Mouse (Mus musculus) midbrain, embryonic 16.5 days (tissue): ENCODE measurements at regions not wholly inside any gene's neighbourhood (a gene's known extent, or its start where the extent isn't known, plus 50 kb on each side); places are given as distances from the start of the nearest gene placed in this dataset.

Experiments
- ATAC-seq: fragments of 200-750 bp; cut with Nextera tagmentation; 2 replicates; pipeline ENCODE4 v1.8.0; 2017; ENCODE audit warnings: moderate TSS enrichment
- H3K27ac ChIP-seq: fragments of 300-500 bp; sonication (generic); 2 replicates; pipeline ENCODE4 v1.5.1; 2014; ENCODE audit warnings: mild to moderate bottlenecking, low read length, mixed read lengths
- H3K27me3 ChIP-seq: fragments of 300-500 bp; sonication (generic); 2 replicates; pipeline ENCODE4 v1.6.1; 2014; ENCODE audit warnings: low read depth, low read length, mixed read lengths; ENCODE audit not compliant: control insufficient read depth, insufficient read depth
- H3K36me3 ChIP-seq: fragments of 300-500 bp; sonication (generic); 2 replicates; pipeline ENCODE4 v1.6.1; 2014; ENCODE audit warnings: mild to moderate bottlenecking, low read length, moderate library complexity, mixed read lengths; ENCODE audit not compliant: control insufficient read depth, insufficient read depth
- H3K4me1 ChIP-seq: fragments of 300-500 bp; sonication (generic); 2 replicates; pipeline ENCODE4 v1.6.1; 2014; ENCODE audit warnings: mild to moderate bottlenecking, low read length, mixed read lengths; ENCODE audit not compliant: control insufficient read depth, insufficient read depth
- H3K4me2 ChIP-seq: fragments of 300-500 bp; sonication (generic); 2 replicates; pipeline ENCODE4 v1.6.1; 2014; ENCODE audit warnings: mild to moderate bottlenecking, low read length, mixed read lengths
- H3K4me3 ChIP-seq: fragments of 300-500 bp; sonication (generic); 2 replicates; pipeline ENCODE4 v1.5.1; 2014; ENCODE audit warnings: low read depth, mild to moderate bottlenecking, low read length, moderate library complexity, mixed read lengths
- H3K9ac ChIP-seq: fragments of 300-500 bp; sonication (generic); 2 replicates; pipeline ENCODE4 v1.6.1; 2014; ENCODE audit warnings: low read depth, low read length, mixed read lengths
- H3K9me3 ChIP-seq: fragments of 300-500 bp; sonication (generic); replicated peaks from 2 replicates; pipeline ENCODE4 v1.6.1; 2014; ENCODE audit warnings: mild to moderate bottlenecking, low read length, mixed read lengths; ENCODE audit not compliant: control insufficient read depth, poor library complexity, severe bottlenecking
- WGBS: fragments of 180-500 bp; shearing (Covaris S2); extraction: QIAGEN DNeasy Blood & Tissue Kit; methylation state at CpG from one replicate; pipeline ENCODE4 v1.1.7; 2014; 5-methylcytosine and 5-hydroxymethylcytosine counted together

DNA sequence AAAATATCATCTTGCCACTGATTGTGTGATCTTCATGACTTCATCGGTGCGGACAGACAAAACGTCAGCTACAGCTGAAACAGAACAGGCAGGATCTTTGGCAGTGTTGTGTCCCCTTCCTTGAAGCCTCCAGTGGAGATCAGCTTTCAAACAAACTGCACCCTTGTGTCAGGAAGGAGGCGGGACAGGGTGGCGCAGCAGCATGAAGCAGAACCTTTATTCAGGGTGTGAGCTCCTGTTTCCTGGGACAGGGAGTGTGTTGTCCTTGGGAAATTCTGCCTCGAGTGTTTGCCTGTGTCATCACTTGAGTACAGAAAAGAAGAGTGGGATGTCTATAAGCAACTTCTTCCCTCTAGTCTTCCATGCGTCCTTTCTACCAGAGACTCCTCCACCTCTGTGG, 232.7 kb upstream of the A1bg start:
- ATAC-seq = no peak
- no peaks in the 10 kb centered on the region for H3K27me3 ChIP-seq

DNA sequence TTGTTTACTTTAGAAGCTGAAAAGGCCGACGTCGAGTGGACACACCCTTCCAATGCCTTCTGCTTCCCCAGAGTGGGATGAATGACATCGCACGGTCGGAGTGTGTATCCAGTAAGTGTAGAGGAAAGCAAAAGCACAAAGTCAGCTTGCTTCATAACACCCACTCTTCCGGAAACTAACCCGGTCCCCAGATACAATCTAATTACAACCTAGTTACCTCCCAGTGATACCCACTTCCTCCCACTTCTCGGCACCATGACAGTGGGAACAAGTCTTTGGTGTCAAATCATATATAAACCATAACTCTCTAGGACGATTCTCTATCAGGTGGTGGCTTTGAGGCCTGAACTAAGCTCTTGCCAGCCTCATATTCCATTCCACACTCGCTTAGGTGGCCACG, 231.4 kb upstream of the A1bg start:
- Histone ChIP-seq H3K4me1 (no peaks in the 10 kb centered on the region), H3K36me3 (no peaks in the 10 kb centered on the region), H3K4me3 (no peak overlapping the region), H3K4me2 (no peak overlapping the region), H3K27ac (no peak overlapping the region), H3K9me3 (no peaks in the 10 kb centered on the region), H3K9ac (no peak overlapping the region), H3K27me3 (no peaks in the 10 kb centered on the region)
- ATAC-seq = no peak
- 86% methylated on average over 12 of the region's 12 CpGs for WGBS

More for the DNA sequence above, 232.7 kb upstream of the A1bg start:
- no peaks in the 10 kb centered on the region for H3K4me1 ChIP-seq
- H3K9ac ChIP-seq = no peak overlapping the region
- H3K9me3 ChIP-seq = no peaks in the 10 kb centered on the region
- H3K4me2 ChIP-seq = no peak overlapping the region
- H3K4me3 ChIP-seq = no peak overlapping the region
- H3K36me3 ChIP-seq = no peaks in the 10 kb centered on the region
- H3K27ac ChIP-seq = no peak overlapping the region
- WGBS = 69% methylated on average over 7 of the region's 7 CpGs

DNA sequence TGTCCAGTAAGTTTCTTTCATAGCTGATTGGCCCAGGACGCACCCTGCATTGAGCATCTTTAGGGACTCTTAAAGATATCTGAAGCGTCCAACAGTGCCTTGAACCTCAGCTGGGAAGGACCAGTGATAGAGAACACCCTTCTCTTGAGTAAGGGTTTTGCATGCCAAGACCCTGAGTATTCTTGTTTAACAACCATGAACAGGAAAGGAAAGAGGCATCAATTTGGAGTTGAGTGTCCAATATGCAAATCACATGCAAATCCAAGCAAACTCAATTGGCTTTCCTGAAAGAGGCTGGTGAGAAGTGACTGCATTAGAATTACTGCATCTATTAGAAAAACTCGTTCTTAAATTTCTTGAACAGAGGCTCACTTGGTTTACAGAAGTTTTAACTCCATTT, 220.0 kb upstream of the A1bg start:
- Histone ChIP-seq H3K4me1 (no peaks in the 10 kb centered on the region), H3K36me3 (no peaks in the 10 kb centered on the region), H3K9ac (no peak overlapping the region), H3K4me2 (no peak overlapping the region), H3K27me3 (no peaks in the 10 kb centered on the region), H3K9me3 (no peaks in the 10 kb centered on the region), H3K4me3 (no peak overlapping the region), H3K27ac (no peak overlapping the region)
- no peak for ATAC-seq
- 59% methylated on average over 3 of the region's 3 CpGs for WGBS

DNA sequence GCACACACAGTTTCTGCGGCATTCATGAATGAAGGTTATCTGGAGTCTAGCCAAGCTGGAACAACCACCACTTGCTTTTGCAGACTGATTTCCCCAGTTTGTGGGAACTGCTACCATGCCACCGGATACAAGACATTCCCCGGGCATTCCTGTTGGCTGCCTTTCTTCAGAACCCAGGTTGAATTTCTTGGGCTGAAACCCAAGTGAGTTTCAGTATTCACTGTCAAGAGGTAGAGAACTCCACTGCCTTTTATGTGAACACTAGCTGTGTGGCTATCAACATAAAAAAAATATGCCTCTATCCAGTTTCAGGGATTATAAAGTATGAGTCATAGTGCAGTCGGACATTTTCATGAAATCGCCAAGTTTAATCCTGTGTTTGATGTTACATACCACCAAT, 216.3 kb upstream of the A1bg start:
- H3K36me3 ChIP-seq = no peaks in the 10 kb centered on the region
- H3K9ac ChIP-seq = no peak overlapping the region
- H3K4me3 ChIP-seq = no peak overlapping the region
- 86% methylated on average over 5 of the region's 5 CpGs for WGBS
- no peak overlapping the region for H3K27ac ChIP-seq
- no peak overlapping the region for H3K4me2 ChIP-seq
- H3K27me3 ChIP-seq = no peaks in the 10 kb centered on the region
- no peak for ATAC-seq
- H3K9me3 ChIP-seq = no peaks in the 10 kb centered on the region
- H3K4me1 ChIP-seq = no peaks in the 10 kb centered on the region

GRCm38 (mm10) chr15:61136781-61137180, 214.0 kb upstream of the A1bg start:
- WGBS = 27% methylated on average over 2 of the region's 2 CpGs

GRCm38 (mm10) chr15:61133316-61133715, 210.5 kb upstream of the A1bg start:
- H3K27me3 ChIP-seq = no peaks in the 10 kb centered on the region
- no peaks in the 10 kb centered on the region for H3K36me3 ChIP-seq
- H3K4me3 ChIP-seq = no peak overlapping the region
- no peak overlapping the region for H3K27ac ChIP-seq
- no peak overlapping the region for H3K9ac ChIP-seq
- no peak overlapping the region for H3K4me2 ChIP-seq
- no peak for ATAC-seq
- WGBS = 76% methylated on average over 1 of the region's 1 CpGs
- no peaks in the 10 kb centered on the region for H3K9me3 ChIP-seq
- no peaks in the 10 kb centered on the region for H3K4me1 ChIP-seq

More at GRCm38 (mm10) chr15:61136781-61137180, 214.0 kb upstream of the A1bg start:
- no peaks in the 10 kb centered on the region for H3K9me3 ChIP-seq
- no peak overlapping the region for H3K9ac ChIP-seq
- H3K4me3 ChIP-seq = no peak overlapping the region
- H3K36me3 ChIP-seq = no peaks in the 10 kb centered on the region
- H3K4me2 ChIP-seq = no peak overlapping the region
- ATAC-seq = no peak
- no peaks in the 10 kb centered on the region for H3K27me3 ChIP-seq
- H3K27ac ChIP-seq = no peak overlapping the region; the same call in 1 of the 2 replicates
- no peaks in the 10 kb centered on the region for H3K4me1 ChIP-seq

DNA sequence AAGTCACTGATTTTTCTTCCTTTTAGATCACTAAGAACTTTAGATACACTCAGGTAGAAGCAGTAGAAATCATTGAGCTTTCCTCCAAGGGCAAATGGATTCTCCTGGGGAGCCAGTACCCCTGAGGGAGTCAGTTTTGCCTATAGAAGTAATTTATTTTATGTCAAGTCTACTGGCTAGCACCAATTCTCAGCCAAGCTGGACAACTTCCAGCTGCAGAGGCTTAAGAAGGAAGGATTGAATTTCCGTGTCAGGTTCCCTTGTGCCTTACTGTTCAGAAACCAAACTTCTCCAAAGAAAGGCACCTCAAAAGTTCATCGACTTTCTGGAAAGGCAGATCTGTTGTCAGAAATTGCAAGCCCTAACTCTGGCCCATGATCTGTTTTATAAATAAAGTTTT, 205.2 kb upstream of the A1bg start:
- Histone ChIP-seq H3K4me3 (no peak overlapping the region), H3K27ac (no peak overlapping the region), H3K4me1 (no peaks in the 10 kb centered on the region), H3K36me3 (no peaks in the 10 kb centered on the region), H3K4me2 (no peak overlapping the region), H3K9ac (no peak overlapping the region), H3K9me3 (no peaks in the 10 kb centered on the region), H3K27me3 (no peaks in the 10 kb centered on the region)
- ATAC-seq = no peak
- 79% methylated on average over 2 of the region's 2 CpGs for WGBS

- no peak overlapping the region for H3K4me3 ChIP-seq
- H3K4me2 ChIP-seq = no peak overlapping the region
- no peaks in the 10 kb centered on the region for H3K36me3 ChIP-seq
- no peaks in the 10 kb centered on the region for H3K4me1 ChIP-seq
- no peak for ATAC-seq
- H3K9ac ChIP-seq = no peak overlapping the region
- H3K27me3 ChIP-seq = no peaks in the 10 kb centered on the region
- no peak overlapping the region for H3K27ac ChIP-seq
- H3K9me3 ChIP-seq = no peaks in the 10 kb centered on the region
Measured at GRCm38 (mm10) chr15:61127130-61127529, 204.3 kb upstream of the A1bg start.

GRCm38 (mm10) chr15:61116912-61117311, 194.1 kb upstream of the A1bg start:
- H3K4me2 ChIP-seq = no peak overlapping the region
- ATAC-seq = no peak
- H3K4me3 ChIP-seq = no peak overlapping the region
- H3K9ac ChIP-seq = no peak overlapping the region
- H3K27ac ChIP-seq = no peak overlapping the region
- 63% methylated on average over 1 of the region's 1 CpGs for WGBS
- H3K27me3 ChIP-seq = no peaks in the 10 kb centered on the region
- no peaks in the 10 kb centered on the region for H3K9me3 ChIP-seq
- H3K4me1 ChIP-seq = no peaks in the 10 kb centered on the region
- H3K36me3 ChIP-seq = no peaks in the 10 kb centered on the region
